Mouse (Mus musculus): ENCODE data around the gene Cbx7. TPM values are rescaled to one million over a fixed set of nuclear protein-coding genes. Genes with fewer than 3 reads are reported as not detected.
A peak's percentile ranks its signal among the peaks of the same experiment; 100 is the strongest.

Cbx7 gene
- total RNA-seq, 2 experiments from 2014 or later, result 9.4 to 9.8 TPM

DNA sequence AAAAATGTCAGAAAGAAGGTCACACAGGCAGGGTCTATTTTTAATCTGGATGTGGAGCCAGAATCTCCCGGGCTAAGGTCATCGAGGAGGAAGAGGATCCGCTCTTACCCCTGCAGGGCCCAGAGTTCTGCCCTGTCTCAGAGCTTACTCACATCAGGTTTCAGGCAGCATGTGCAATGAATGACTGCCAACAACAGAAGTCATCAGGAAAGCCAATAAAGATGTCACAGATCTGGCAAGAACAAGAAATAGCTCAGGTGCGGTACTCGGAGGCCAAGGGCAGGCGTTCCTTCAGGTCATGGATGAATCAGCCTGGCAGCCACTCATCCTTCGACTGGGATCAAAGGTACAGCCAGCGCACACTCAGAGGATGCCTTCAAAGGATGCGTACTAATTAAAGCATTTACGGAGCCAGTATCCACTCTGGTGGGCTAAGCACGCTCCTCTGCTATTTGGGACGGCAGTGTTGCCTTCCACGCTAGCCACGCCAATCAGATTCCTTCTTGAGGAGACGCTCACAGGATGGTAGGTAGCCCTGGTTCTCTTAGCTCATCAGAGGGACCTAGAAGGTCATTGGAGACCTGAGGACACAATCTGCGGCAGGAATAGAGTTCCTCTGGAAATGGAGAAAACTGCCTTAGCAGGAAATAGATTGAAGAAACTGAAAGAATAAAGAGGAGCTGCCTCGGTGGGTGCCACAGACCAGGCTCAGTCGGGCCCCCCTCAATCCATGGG is 95.5 kb downstream of the Cbx7 start:
- DNase-seq (ENCODE audit: low spot score), result no peak
- intact Hi-C loops (cut with DNase I), result no loop called here

DNA sequence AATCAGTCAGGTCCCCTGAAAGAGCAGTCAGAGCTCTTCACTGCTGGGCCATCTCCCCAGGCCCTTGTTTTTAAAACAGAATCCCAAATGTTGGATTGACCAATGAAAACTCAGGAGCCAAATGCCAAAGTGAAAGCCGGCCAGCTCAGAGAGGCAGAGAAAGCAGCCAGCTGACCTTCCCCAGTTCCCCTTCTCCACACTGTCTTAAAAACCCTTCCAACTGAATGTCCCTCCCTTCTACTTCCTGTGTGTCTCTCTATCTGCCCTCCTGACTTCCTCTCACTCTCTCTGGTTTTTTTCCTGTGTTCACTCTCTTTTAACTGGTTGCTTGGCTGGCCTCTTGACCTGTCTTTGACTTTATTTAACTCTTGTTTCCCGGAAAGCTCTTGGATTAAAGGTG is 96.9 kb downstream of the Cbx7 start:
- DNase-seq (ENCODE audit: low spot score), result no peak
- intact Hi-C loops (cut with DNase I), result no loop called here

DNA sequence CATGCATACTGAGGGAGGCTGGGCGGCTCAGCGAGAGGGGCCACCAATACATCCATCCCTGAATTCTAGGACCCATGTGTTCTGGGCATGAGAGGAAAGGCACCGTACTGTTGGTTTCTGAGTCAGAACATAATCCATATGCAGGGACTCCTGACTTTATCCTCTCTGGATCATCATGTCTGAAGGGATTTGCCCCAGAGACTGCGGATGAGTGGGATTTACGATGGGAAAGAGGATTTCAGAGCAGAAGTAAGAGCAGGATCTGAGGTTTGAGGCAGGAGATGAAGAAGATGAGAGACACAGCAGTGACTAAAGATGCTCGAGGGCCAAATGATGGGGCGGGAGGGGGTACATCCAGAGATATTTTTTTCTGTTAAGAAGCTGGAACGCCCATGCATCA is 97.4 kb downstream of the Cbx7 start:
- intact Hi-C loops (cut with DNase I), result no loop called here

DNA sequence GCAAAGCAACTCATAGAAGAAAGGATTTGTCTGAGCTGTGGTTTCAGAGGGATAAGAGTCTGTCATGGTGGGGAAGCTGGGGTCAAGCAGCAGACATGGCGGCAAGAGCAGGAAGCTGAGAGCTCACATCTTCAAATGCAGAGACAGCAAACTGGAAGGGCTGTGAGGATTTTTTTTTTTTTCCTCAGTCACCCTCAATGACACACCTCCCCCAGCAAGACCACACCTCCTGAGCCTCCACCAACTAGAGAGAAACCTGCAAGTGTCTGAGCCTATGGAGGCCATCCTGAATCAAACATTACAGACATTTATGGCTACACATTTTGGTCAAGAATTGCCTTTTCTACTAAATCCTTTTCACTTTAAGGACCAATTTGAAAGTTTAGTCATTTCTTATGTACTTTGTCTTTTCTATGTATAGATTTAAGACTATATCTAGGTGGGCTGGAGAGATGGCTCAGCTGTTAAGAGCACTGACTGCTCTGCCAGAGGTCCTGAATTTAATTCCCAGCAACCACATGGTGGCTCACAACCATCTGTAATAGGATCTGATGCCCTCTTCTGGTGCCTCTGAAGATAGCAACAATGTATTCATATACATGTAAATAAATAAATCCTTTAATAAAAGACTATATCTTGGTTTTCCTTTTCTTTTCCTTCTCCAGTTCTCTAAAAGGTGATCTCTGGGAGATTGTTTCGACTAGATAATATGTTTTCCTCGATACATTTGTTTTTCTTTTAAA is 103.5 kb downstream of the Cbx7 start:
- intact Hi-C loops (cut with DNase I), result no loop called here
- no peak for DNase-seq (ENCODE audit: low spot score)

More for the DNA sequence above, 97.4 kb downstream of the Cbx7 start:
- no peak for DNase-seq (ENCODE audit: low spot score)

Small RNAs within 50 kb of the gene (microRNA-seq; reads per million reads assigned to microRNA genes)
- 10.3 reads per million, percentile 24 among the genes with 10 or more reads in this experiment for gene Mir7213

Other genes with a start within 250 kb of the Cbx7 start
- gene Sun2, start 228.6 kb downstream of the Cbx7 start, total RNA-seq (2021), result 10 to 100 TPM; 79.3 to 80.7 TPM
- gene Dnal4, start 193.3 kb downstream of the Cbx7 start, total RNA-seq (2021), result 10 to 100 TPM; 20.5 to 22.9 TPM
- 1 to 10 TPM; 1.5 to 1.8 TPM for gene Nptxr, start 166.4 kb downstream of the Cbx7 start, total RNA-seq (2021)
- gene Npcd, start 136.9 kb downstream of the Cbx7 start, total RNA-seq (2021), result under 1 TPM in 1 of 2 experiments, not detected in 1; 0.26 TPM
- 10 to 100 TPM; 27.9 to 33.5 TPM for gene Cbx6, start 136.4 kb downstream of the Cbx7 start, total RNA-seq (2021)
- 1 to 10 TPM; 6.3 to 6.4 TPM for gene Apobec3, start 79.5 kb downstream of the Cbx7 start, total RNA-seq (2021)
- 10 to 100 TPM; 24.5 to 33.8 TPM for gene Pdgfb, start 43.9 kb upstream of the Cbx7 start, total RNA-seq (2021)
- 10 to 100 TPM; 77.5 to 92.2 TPM for gene Syngr1, start 120.2 kb upstream of the Cbx7 start, total RNA-seq (2021)
- 100 to 1,000 TPM; 154 to 183 TPM for gene Rpl3, start 120.7 kb upstream of the Cbx7 start, total RNA-seq (2021)
- gene Tab1, start 162.0 kb upstream of the Cbx7 start, total RNA-seq (2021), result 10 to 100 TPM; 23.7 to 26.5 TPM
- gene Mgat3, start 202.6 kb upstream of the Cbx7 start, total RNA-seq (2021), result 1 to 10 TPM; 1.5 to 1.6 TPM

All from heart, postnatal 25 days (tissue).